Mouse (Mus musculus) common myeloid progenitor, adult 5-6 weeks (primary cell): ENCODE results near the gene A930033H14Rik. TPM values are rescaled to one million over a fixed set of nuclear protein-coding genes. Genes with fewer than 3 reads are reported as not detected.

ENCODE experiments used
- ATAC-seq: replicated peaks from 2 replicates; pipeline ENCODE4 v1.8.0; 2016; ENCODE audit warnings: low read depth, mild to moderate bottlenecking, moderate TSS enrichment, inconsistent platforms; ENCODE audit not compliant: poor library complexity, severe bottlenecking
- total RNA-seq: library from RNA; stranded (forward); fragments of 200-1000, 187-1606 nt; gene quantifications from 2 replicates; pipeline ENCODE4 v1.2.3, GENCODE M21; 2017

The A930033H14Rik gene
- total RNA-seq, 1 experiment from 2014 or later, result 1.3 TPM

GRCm38 (mm10) chr10:69160877-69161276, 52.0 kb downstream of the A930033H14Rik start:
- no peak for ATAC-seq

Other genes starting within 250 kb of the A930033H14Rik start
- gene Rhobtb1, start 61.7 kb downstream of the A930033H14Rik start, total RNA-seq, result 1.1 and 2.2 TPM in 2 replicates
- 228 and 241 TPM in 2 replicates for gene Cdk1, start 139.8 kb upstream of the A930033H14Rik start, total RNA-seq
- 0.50 and 1.2 TPM in 2 replicates for gene Ank3, start 185.7 kb upstream of the A930033H14Rik start, total RNA-seq